In genomic region chr4:41761680-41762079, GRCm38 (mm10) we compare ENCODE assay signal across 9 mouse cellular contexts. TPM values are rescaled to one million over a fixed set of nuclear protein-coding genes. Genes with fewer than 3 reads are reported as not detected.
DNase-seq lines count a peak whose midpoint lies in the region; ATAC-seq and TF ChIP-seq lines count a peak whose summit lies in the region.
"Had no signal": no experiment of that assay in that cellular context is flagged by ENCODE, and none has a peak within 500 bp of the region (broad histone marks: within the 10 kb centered on the region; RNA-seq: fewer than 3 reads in every experiment).

No protein-coding gene starts in this region.

- peak overlapping the region; percentile 53 for H3K4me3 ChIP-seq in forebrain, embryonic 10.5 days
- H3K4me3 ChIP-seq in forebrain, embryonic 15.5 days = no peak overlapping the region
- H3K4me3 ChIP-seq in lung, adult 2 months (replicated peaks; ENCODE audit: extremely low read depth, low read depth, low read length) = peak overlapping the region; percentile 21
- H3K4me3 ChIP-seq in hindbrain, embryonic 14.5 days (replicated peaks; ENCODE audit: low read length) = 0 out of 2 replicates have a peak overlapping the region, but pooled peaks have one; percentile 28
- no peak overlapping the region for H3K4me3 ChIP-seq in midbrain, embryonic 15.5 days

- no peaks in the 10 kb centered on the region for H3K9me3 ChIP-seq in forebrain, embryonic 10.5 days
- no peaks in the 10 kb centered on the region for H3K9me3 ChIP-seq in forebrain, embryonic 15.5 days
- no peaks in the 10 kb centered on the region for H3K9me3 ChIP-seq in hindbrain, embryonic 14.5 days (ENCODE audit: control insufficient read depth, low read length)
- H3K9me3 ChIP-seq in midbrain, embryonic 15.5 days = no peaks in the 10 kb centered on the region

- no peak for TF ChIP-seq POLR2A in lung, adult 2 months (IDR thresholded peaks at IDR 0.05; ENCODE audit: borderline replicate concordance, extremely low read depth, low read depth, low read length)

- no peak overlapping the region for H3K4me2 ChIP-seq in forebrain, embryonic 15.5 days (replicated peaks)
- peak overlapping the region; percentile 46 for H3K4me2 ChIP-seq in hindbrain, embryonic 14.5 days (replicated peaks)
- H3K4me2 ChIP-seq in midbrain, embryonic 15.5 days = no peak overlapping the region

- H3K36me3 ChIP-seq in forebrain, embryonic 10.5 days (replicated peaks) = peaks cover 13% of the 10 kb centered on the region
- H3K36me3 ChIP-seq in forebrain, embryonic 15.5 days = no peaks in the 10 kb centered on the region
- H3K36me3 ChIP-seq in hindbrain, embryonic 14.5 days (replicated peaks; ENCODE audit: control insufficient read depth, insufficient read depth) = peaks cover 13% of the 10 kb centered on the region
- no peaks in the 10 kb centered on the region for H3K36me3 ChIP-seq in midbrain, embryonic 15.5 days (replicated peaks)

- peaks cover 43% of the 10 kb centered on the region for H3K4me1 ChIP-seq in forebrain, embryonic 10.5 days
- peaks cover 32% of the 10 kb centered on the region for H3K4me1 ChIP-seq in forebrain, embryonic 15.5 days
- H3K4me1 ChIP-seq in lung, adult 2 months (ENCODE audit: control insufficient read depth, insufficient read depth, low read length) = peaks cover 8% of the 10 kb centered on the region; the same call in 1 of the 2 replicates
- H3K4me1 ChIP-seq in hindbrain, embryonic 14.5 days (replicated peaks; ENCODE audit: control insufficient read depth, insufficient read depth, low read length) = peaks cover 22% of the 10 kb centered on the region
- H3K4me1 ChIP-seq in midbrain, embryonic 15.5 days = peaks cover 25% of the 10 kb centered on the region

- no peak for TF ChIP-seq CTCF in lung, adult 2 months (IDR thresholded peaks at IDR 0.05; ENCODE audit: insufficient read depth, low read length)

- no peak for DNase-seq in forebrain, embryonic 10.5 days (ENCODE audit: extremely low spot score, low spot score)
- no peak for DNase-seq in lung, adult 2 months
- no peak for DNase-seq in lung, postnatal 36 days
- DNase-seq in hindbrain, embryonic 14.5 days (ENCODE audit: low spot score) = no peak
- DNase-seq in urinary bladder, adult 2 months (ENCODE audit: low spot score) = no peak
- DNase-seq in frontal cortex, adult 2 months (ENCODE audit: extremely low spot score in 1 of 2, low spot score in 1 of 2) = no peak

- H3K27ac ChIP-seq in forebrain, embryonic 10.5 days = peak overlapping the region; percentile 87
- no peak overlapping the region for H3K27ac ChIP-seq in forebrain, embryonic 15.5 days (replicated peaks)
- H3K27ac ChIP-seq in hindbrain, embryonic 14.5 days = no peak overlapping the region
- H3K27ac ChIP-seq in midbrain, embryonic 15.5 days = peak overlapping the region; percentile 30; the same call in 1 of the 2 replicates

- ATAC-seq in forebrain, embryonic 15.5 days (replicated peaks) = no peak
- ATAC-seq in hindbrain, embryonic 14.5 days (ENCODE audit: low FRiP score) = no peak
- no peak for ATAC-seq in midbrain, embryonic 15.5 days (replicated peaks)

- H3K27me3 ChIP-seq in forebrain, embryonic 10.5 days (ENCODE audit: poor library complexity, severe bottlenecking) = no peaks in the 10 kb centered on the region
- H3K27me3 ChIP-seq in forebrain, embryonic 15.5 days = no peaks in the 10 kb centered on the region
- no peaks in the 10 kb centered on the region for H3K27me3 ChIP-seq in hindbrain, embryonic 14.5 days (ENCODE audit: control insufficient read depth, insufficient read depth, low read length)
- H3K27me3 ChIP-seq in midbrain, embryonic 15.5 days (replicated peaks) = no peaks in the 10 kb centered on the region

- H3K9ac ChIP-seq in forebrain, embryonic 15.5 days (replicated peaks) = no peak overlapping the region
- peak overlapping the region; percentile 37; the same call in 1 of the 2 replicates for H3K9ac ChIP-seq in hindbrain, embryonic 14.5 days
- H3K9ac ChIP-seq in midbrain, embryonic 15.5 days = no peak overlapping the region

RNA-seq across cellular contexts. Expression of gene Sigmar1, which starts 5.7 kb away (rescaled TPM):
- polyA plus RNA-seq in forebrain, embryonic 10.5 days (2016; fragmentation: Nextera tagmentation; extraction: Ambion mirVana) = 102 and 103 TPM in 2 replicates
- polyA plus RNA-seq in forebrain, embryonic 15.5 days (2015; fragmentation: Nextera tagmentation; extraction: Ambion mirVana) = 46.3 and 46.5 TPM in 2 replicates
- 70.9 and 83.3 TPM in 2 replicates for polyA plus RNA-seq in lung, adult 2 months (2012; rRNA removed)
- polyA plus RNA-seq in hindbrain, embryonic 14.5 days (2014; fragmentation: Nextera tagmentation; extraction: Ambion mirVana) = 77.5 and 84.5 TPM in 2 replicates
- polyA plus RNA-seq in midbrain, embryonic 15.5 days (2015; fragmentation: Nextera tagmentation; extraction: Ambion mirVana) = 65.7 and 66.0 TPM in 2 replicates
- 79.7 and 81.4 TPM in 2 replicates for polyA plus RNA-seq in urinary bladder, adult 2 months (2012; rRNA removed)
- 60.9 TPM in 2 replicates for polyA plus RNA-seq in frontal cortex, adult 2 months (2012; rRNA removed)

RNA-seq across cellular contexts. Expression of gene Galt, which starts 6.7 kb away (rescaled TPM):
- polyA plus RNA-seq in forebrain, embryonic 10.5 days (2016; fragmentation: Nextera tagmentation; extraction: Ambion mirVana) = 23.6 and 23.7 TPM in 2 replicates
- polyA plus RNA-seq in forebrain, embryonic 15.5 days (2015; fragmentation: Nextera tagmentation; extraction: Ambion mirVana) = 22.7 and 23.5 TPM in 2 replicates
- polyA plus RNA-seq in lung, adult 2 months (2012; rRNA removed) = 95.1 and 103 TPM in 2 replicates
- polyA plus RNA-seq in hindbrain, embryonic 14.5 days (2014; fragmentation: Nextera tagmentation; extraction: Ambion mirVana) = 46.2 and 47.2 TPM in 2 replicates
- 48.3 and 51.1 TPM in 2 replicates for polyA plus RNA-seq in midbrain, embryonic 15.5 days (2015; fragmentation: Nextera tagmentation; extraction: Ambion mirVana)
- polyA plus RNA-seq in urinary bladder, adult 2 months (2012; rRNA removed) = 64.7 and 65.2 TPM in 2 replicates
- polyA plus RNA-seq in frontal cortex, adult 2 months (2012; rRNA removed) = 196 and 224 TPM in 2 replicates

RNA-seq across cellular contexts. Expression of gene Ccl27a, which starts 12.4 kb away (rescaled TPM):
- polyA plus RNA-seq in forebrain, embryonic 10.5 days (2016; fragmentation: Nextera tagmentation; extraction: Ambion mirVana) = 45.5 and 50.9 TPM in 2 replicates
- polyA plus RNA-seq in forebrain, embryonic 15.5 days (2015; fragmentation: Nextera tagmentation; extraction: Ambion mirVana) = 213 and 219 TPM in 2 replicates
- 34.5 and 43.2 TPM in 2 replicates for polyA plus RNA-seq in lung, adult 2 months (2012; rRNA removed)
- 238 and 269 TPM in 2 replicates for polyA plus RNA-seq in hindbrain, embryonic 14.5 days (2014; fragmentation: Nextera tagmentation; extraction: Ambion mirVana)
- polyA plus RNA-seq in midbrain, embryonic 15.5 days (2015; fragmentation: Nextera tagmentation; extraction: Ambion mirVana) = 278 and 302 TPM in 2 replicates
- polyA plus RNA-seq in urinary bladder, adult 2 months (2012; rRNA removed) = 38.0 and 44.4 TPM in 2 replicates
- 373 and 441 TPM in 2 replicates for polyA plus RNA-seq in frontal cortex, adult 2 months (2012; rRNA removed)
- polyA plus RNA-seq: C2C12 had no signal

RNA-seq across cellular contexts. Expression of gene Arid3c, which starts 30.7 kb away (rescaled TPM):
- polyA plus RNA-seq in forebrain, embryonic 10.5 days (2016; fragmentation: Nextera tagmentation; extraction: Ambion mirVana) = 1.1 and 1.4 TPM in 2 replicates
- 0.13 and 0.18 TPM in 2 replicates for polyA plus RNA-seq in forebrain, embryonic 15.5 days (2015; fragmentation: Nextera tagmentation; extraction: Ambion mirVana)
- polyA plus RNA-seq in lung, adult 2 months (2012; rRNA removed) = not detected in 2 replicates
- polyA plus RNA-seq in hindbrain, embryonic 14.5 days (2014; fragmentation: Nextera tagmentation; extraction: Ambion mirVana) = 1.0 and 1.5 TPM in 2 replicates
- 0.56 and 1.1 TPM in 2 replicates for polyA plus RNA-seq in midbrain, embryonic 15.5 days (2015; fragmentation: Nextera tagmentation; extraction: Ambion mirVana)
- 1.3 and 1.9 TPM in 2 replicates for polyA plus RNA-seq in urinary bladder, adult 2 months (2012; rRNA removed)
- 0.12 and 0.17 TPM in 2 replicates for polyA plus RNA-seq in frontal cortex, adult 2 months (2012; rRNA removed)
- polyA plus RNA-seq: C2C12 had no signal

RNA-seq across cellular contexts. Expression of gene Dctn3, which starts 38.7 kb away (rescaled TPM):
- polyA plus RNA-seq in forebrain, embryonic 10.5 days (2016; fragmentation: Nextera tagmentation; extraction: Ambion mirVana) = 141 and 142 TPM in 2 replicates
- polyA plus RNA-seq in forebrain, embryonic 15.5 days (2015; fragmentation: Nextera tagmentation; extraction: Ambion mirVana) = 304 and 307 TPM in 2 replicates
- 44.3 and 45.0 TPM in 2 replicates for polyA plus RNA-seq in lung, adult 2 months (2012; rRNA removed)
- polyA plus RNA-seq in hindbrain, embryonic 14.5 days (2014; fragmentation: Nextera tagmentation; extraction: Ambion mirVana) = 271 and 274 TPM in 2 replicates
- polyA plus RNA-seq in midbrain, embryonic 15.5 days (2015; fragmentation: Nextera tagmentation; extraction: Ambion mirVana) = 295 and 308 TPM in 2 replicates
- polyA plus RNA-seq in urinary bladder, adult 2 months (2012; rRNA removed) = 68.8 and 98.7 TPM in 2 replicates
- polyA plus RNA-seq in frontal cortex, adult 2 months (2012; rRNA removed) = 189 and 190 TPM in 2 replicates

Comparison
In these comparisons a context has a peak if more than half of its experiments do, and no peak if none do; other contexts are left out.
1. H3K27ac ChIP-seq: peak in forebrain, embryonic 10.5 days (single experiment) and midbrain, embryonic 15.5 days (single experiment); none in forebrain, embryonic 15.5 days (single experiment) and hindbrain, embryonic 14.5 days (single experiment).
2. H3K4me3 ChIP-seq: peak in forebrain, embryonic 10.5 days (single experiment), lung, adult 2 months (single experiment) and hindbrain, embryonic 14.5 days (single experiment); none in forebrain, embryonic 15.5 days (single experiment) and midbrain, embryonic 15.5 days (single experiment).